Mouse (Mus musculus) brain, embryonic 14.5 days (tissue): ENCODE measurements at regions not wholly inside any gene's neighbourhood (a gene's known extent, or its start where the extent isn't known, plus 50 kb on each side); places are given as distances from the start of the nearest gene placed in this dataset.

ENCODE experiments used
- CTCF ChIP-seq: fragments of 200-500 bp; IDR thresholded peaks from 2 replicates; pipeline ENCODE4 v1.5.1; 2012; ENCODE audit warnings: inconsistent platforms, mild to moderate bottlenecking, moderate library complexity, borderline replicate concordance; ENCODE audit not compliant: insufficient read depth, insufficient read length; ENCODE audit errors: extremely low read depth
- POLR2A ChIP-seq: fragments of 200-500 bp; IDR thresholded peaks from 2 replicates; pipeline ENCODE4 v1.6.1; 2012; ENCODE audit warnings: mild to moderate bottlenecking, inconsistent platforms, borderline replicate concordance; ENCODE audit not compliant: poor library complexity, insufficient read depth, insufficient read length, severe bottlenecking; ENCODE audit errors: extremely low read depth

GRCm38 (mm10) chr1:28025720-28026119 lies 754.3 kb downstream of the Gm597 start:
- TF ChIP-seq POLR2A (no peak), CTCF (no peak)
